Mouse (Mus musculus): ENCODE results near the gene Calhm6. TPM values are rescaled to one million over a fixed set of nuclear protein-coding genes. Genes with fewer than 3 reads are reported as not detected.

Calhm6 gene
- under 1 TPM; 0.52 to 0.56 TPM for total RNA-seq (2021)
- long read RNA-seq, experiment 1, result 0 reads
- long read RNA-seq, experiment 2, result 0 reads

DNA sequence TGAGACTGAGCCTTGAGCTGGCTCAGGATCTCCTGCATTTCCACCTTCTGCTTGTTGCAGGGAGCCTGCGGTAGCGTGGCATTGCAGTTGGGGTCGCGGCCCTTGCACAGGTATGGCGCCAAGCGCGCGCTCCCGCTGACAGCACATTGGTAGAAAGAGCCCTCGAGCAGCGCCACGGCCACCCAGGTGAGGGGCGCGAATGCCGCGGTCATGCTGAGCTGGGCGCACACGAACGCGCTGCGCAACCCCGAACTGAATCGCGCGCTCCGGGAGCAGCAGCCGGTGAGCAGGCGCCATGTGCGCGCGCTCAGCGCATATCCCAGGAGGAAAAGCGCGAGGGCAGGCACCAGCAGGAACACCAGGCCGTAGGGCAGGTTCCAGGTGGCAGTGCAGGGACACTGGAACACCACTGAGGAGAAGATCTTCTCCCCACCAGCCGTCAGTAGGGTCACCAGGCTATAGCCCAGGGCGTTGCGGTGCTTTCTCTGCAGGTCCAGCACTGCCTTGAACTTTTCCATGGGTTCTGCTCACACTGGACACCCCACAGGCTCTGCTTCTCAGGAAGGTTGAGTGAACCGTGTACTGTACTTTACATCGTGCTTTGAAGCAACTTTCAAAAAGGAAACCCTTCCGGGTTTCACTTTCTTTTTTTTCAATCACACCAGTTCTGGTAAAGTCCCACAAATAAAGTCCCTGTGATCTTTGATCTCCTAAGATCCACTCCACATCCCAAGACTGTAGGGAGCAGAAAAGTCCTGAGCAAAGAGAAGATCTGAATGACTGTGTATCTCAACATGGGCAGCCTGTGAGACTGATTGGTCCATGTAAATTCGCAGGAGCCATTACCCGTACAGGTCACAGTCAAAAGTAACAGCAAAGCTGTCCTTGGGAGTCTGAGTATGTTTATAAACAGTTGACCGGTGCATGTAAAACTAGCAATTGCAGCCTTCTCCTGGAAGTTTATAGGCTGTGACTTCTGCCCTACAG lies at the start of gene Calhm6:
Gene Calhm6 (minus strand): TSS at position 593 of the 987 bp plus-strand sequence.
- peak; percentile 20 to 50 for DNase-seq (ENCODE audit: low spot score in 2 of 2)

- no peak for DNase-seq (ENCODE audit: low spot score in 2 of 2)
Measured at GRCm38 (mm10) chr10:34175870-34176606, 48.3 kb upstream of the Calhm6 start.

- no peak for DNase-seq (ENCODE audit: low spot score in 2 of 2)
Measured at GRCm38 (mm10) chr10:34172663-34173282, 45.0 kb upstream of the Calhm6 start.

DNA sequence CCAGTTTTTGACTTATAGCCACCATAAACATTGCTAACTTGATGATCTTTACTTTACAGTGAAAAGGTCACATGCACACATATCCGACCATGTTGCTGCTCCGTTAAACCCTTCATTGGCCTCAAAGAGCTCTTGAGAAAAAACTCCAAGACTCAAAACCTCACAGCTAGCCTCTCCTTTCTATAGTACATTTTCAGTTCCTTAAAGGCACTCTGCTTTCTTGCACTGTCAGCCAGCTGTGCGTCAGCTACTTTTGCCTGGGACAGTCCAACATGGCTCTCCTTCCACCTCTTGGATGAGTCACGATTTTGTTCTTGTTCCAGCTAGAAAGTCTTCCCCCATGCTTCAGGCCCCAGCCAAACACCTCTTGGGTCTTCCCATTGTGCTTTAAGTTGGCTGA lies 43.9 kb upstream of the Calhm6 start:
- no peak for DNase-seq (ENCODE audit: low spot score in 2 of 2)

GRCm38 (mm10) chr10:34171191-34171590 lies 43.4 kb upstream of the Calhm6 start:
- DNase-seq (ENCODE audit: low spot score in 2 of 2), result no peak

GRCm38 (mm10) chr10:34166971-34167370 lies 39.2 kb upstream of the Calhm6 start:
- DNase-seq (ENCODE audit: low spot score in 2 of 2), result no peak

GRCm38 (mm10) chr10:34155796-34156554 lies 28.2 kb upstream of the Calhm6 start:
- DNase-seq (ENCODE audit: low spot score in 2 of 2), result no peak

DNA sequence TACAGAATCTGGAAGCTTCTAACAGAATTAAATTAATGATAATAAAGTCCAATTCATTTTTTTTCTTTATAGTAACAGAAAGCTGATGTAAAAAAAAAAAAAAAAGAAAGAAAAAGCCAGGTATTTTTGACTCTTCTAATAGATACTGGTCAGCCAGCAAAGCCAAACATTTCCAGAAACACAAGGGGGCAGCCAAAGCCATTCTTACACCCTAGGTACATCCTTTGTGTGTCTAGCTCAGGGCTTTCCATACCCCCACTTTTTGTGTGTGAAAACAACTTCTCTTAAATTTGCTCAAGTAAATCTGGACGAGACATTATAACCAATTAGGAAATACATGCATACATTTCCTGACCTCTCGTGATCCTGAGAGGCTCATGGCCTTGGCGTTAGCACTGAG lies 24.0 kb upstream of the Calhm6 start:
- no peak for DNase-seq (ENCODE audit: low spot score in 2 of 2)

DNA sequence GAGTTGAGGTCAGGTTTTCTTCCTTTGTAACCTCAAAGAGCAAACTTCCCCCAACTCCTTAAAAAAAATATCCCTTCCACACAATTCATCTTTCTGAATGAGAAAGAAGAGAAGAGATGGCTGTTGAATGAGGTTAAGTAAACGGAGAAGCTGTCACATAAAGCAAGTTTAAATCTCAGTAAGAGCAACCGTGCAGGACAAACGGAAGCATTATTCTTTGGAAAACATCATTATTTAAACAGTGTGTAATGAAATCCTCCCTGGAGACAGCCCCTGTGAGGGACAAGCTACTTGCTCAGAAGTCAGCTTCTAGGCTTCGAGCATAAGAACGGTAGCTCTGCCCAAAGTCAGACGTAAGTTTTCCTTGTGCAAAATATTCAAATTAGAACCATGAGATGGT lies 22.7 kb upstream of the Calhm6 start:
- no peak for DNase-seq (ENCODE audit: low spot score in 2 of 2)

- DNase-seq (ENCODE audit: low spot score in 2 of 2), result no peak
Measured at GRCm38 (mm10) chr10:34149772-34150171, 22.0 kb upstream of the Calhm6 start.

- DNase-seq (ENCODE audit: low spot score in 2 of 2), result no peak
Measured at GRCm38 (mm10) chr10:34141693-34142092, 13.9 kb upstream of the Calhm6 start.

DNA sequence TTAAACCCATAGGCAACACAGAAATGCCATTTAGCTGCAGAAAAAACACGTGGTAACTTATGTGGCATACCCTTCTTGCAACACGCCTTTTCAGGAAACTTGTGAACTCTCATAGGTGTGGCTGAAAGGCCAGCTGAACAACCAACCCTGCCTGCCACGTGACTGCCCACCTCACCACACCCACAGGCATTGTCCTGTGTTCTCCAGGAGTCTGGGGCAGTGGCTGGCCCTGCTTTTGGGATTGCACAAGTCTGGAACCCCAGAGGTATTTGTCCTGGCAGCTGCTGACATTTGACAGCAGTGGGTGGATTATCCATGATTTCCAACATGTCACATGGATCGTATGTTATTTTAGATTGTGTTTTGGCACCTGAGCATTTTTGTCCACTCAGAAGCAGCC lies 12.0 kb upstream of the Calhm6 start:
- no peak for DNase-seq (ENCODE audit: low spot score in 2 of 2)

DNA sequence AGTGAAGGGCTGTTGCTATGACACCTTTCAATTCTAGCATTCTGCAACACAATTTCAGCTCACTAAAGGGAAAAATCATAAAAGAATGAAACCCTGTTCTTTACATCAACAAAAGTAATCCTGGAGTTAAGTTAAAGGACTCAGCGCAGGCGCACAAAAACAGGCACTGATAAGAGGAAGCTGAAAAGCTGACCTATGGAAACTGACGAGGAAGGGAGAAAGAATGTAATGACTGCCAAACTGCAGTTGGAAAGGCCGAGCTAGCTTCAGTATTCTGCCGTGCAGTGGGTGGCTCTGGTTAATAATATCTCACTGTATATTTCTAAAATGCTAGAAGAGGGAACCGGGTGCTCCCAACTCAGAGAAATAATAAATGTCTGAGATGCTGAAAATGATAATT lies 10.2 kb upstream of the Calhm6 start:
- no peak for DNase-seq (ENCODE audit: low spot score in 2 of 2)

DNA sequence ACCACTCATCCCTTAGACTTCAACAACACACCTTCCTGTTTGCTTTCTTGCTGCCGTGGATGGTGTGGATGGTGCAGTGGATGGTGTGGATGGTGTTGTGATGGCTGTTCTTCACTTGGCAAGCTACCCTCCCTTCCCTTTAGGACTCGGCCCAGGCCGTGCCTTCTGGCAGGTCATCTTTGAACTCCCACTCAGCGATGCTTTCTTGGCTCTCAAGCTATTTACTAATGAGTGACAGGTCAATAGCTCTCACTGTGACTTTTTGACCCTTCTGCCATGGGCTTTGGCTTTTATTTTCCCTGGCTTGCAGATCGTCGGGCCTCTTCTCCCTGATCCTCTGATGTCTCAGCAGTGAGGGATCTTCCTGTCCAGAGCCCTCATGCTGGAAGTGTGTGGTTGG lies 8.6 kb upstream of the Calhm6 start:
- no peak for DNase-seq (ENCODE audit: low spot score in 2 of 2)

- DNase-seq (ENCODE audit: low spot score in 2 of 2), result no peak
Measured at GRCm38 (mm10) chr10:34131356-34131755, 3.6 kb upstream of the Calhm6 start.

GRCm38 (mm10) chr10:34128391-34128790 lies 607 bp upstream of the Calhm6 start:
- DNase-seq (ENCODE audit: low spot score in 2 of 2), result no peak

DNA sequence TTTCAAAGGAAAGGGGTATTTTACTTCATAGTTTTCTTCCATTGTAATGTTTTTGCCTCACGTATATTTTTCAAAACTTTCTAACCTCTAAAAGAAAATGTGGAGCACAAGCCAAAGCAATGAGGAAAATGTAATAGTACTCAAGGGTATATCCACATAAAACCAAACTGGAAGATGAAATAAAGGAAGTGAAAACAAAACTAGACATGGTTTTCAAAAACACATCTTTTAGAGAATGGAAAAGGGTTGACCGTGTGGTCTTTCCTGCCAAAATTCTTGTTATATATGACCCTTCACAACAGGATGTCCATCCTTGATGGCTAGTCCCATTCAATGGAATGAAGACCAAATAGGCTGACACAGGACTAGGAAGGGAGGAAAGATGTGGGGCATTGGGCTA lies 9.4 kb downstream of the Calhm6 start:
- DNase-seq (ENCODE audit: low spot score in 2 of 2), result no peak

DNA sequence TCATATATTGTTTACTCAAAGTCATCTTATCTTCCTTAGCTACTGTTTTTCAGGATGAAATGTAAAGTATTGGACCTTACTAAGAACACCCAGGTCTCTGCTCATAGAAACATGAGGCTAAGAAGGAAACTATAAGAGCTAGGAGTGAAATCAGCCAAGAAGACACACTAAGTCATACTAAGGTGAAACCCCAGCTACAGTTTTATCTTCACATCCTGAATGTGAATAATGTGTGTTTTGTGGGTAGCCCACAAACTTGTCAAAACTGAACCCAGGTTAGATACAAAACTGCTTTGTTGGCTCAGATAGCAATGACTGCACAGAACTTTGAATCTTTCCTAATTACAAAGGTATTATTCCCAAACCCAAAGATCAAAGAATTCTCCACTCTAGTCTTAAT lies 10.0 kb downstream of the Calhm6 start:
- DNase-seq (ENCODE audit: low spot score in 2 of 2), result no peak

DNA sequence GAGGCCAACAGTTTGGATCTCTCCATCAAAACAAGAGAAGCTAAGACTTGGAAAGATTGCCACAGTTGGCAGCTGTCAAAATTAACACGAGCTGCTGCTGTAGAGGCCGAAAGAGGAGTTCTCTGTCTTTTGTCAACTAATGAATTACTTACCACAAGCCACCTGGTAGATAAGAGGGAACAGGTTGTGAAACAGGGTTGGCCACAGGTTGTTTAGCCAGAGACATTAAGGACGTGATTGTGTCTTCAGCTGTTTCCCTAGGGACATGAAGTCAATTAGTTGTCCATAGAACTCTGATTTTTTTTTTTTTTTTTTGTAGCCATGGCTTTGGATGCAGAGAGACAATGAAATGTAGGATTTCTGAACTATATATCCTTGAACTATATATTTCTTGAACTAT lies 10.7 kb downstream of the Calhm6 start:
- no peak for DNase-seq (ENCODE audit: low spot score in 2 of 2)

GRCm38 (mm10) chr10:34111964-34112738 lies 15.6 kb downstream of the Calhm6 start:
- DNase-seq (ENCODE audit: low spot score in 2 of 2), result no peak
